Mouse (Mus musculus) MEL (cell line): ENCODE data around the gene Rpl37a. TPM values are rescaled to one million over a fixed set of nuclear protein-coding genes. Genes with fewer than 3 reads are reported as not detected.
A peak's percentile ranks its signal among the peaks of the same experiment; 100 is the strongest.

ENCODE experiments used
- DNase-seq: peaks from one replicate; pipeline ENCODE4 v3.0.0; 2011; ENCODE audit warnings: low read depth, low spot score
- H3K27ac ChIP-seq: 2 replicates; pipeline ENCODE4 v1.5.1; 2012; ENCODE audit warnings: low read depth, mild to moderate bottlenecking, control low read depth, low read length, moderate library complexity; ENCODE audit not compliant: control insufficient read depth
- H3K27me3 ChIP-seq, 2 experiments: fragments of 150-350 bp in 1 of 2; sonication (generic) in 1 of 2; 2 replicates each; pipeline ENCODE4 v1.6.1; 2012; ENCODE audit warnings: low read length in 2 of 2, mild to moderate bottlenecking in 2 of 2, improper control_type of control experiment in 1 of 2, moderate library complexity in 1 of 2; ENCODE audit not compliant: insufficient read depth in 2 of 2, control insufficient read depth in 1 of 2
- H3K36me3 ChIP-seq, 2 experiments: 2 replicates each; pipeline ENCODE4 v1.6.1; 2012 to 2014; ENCODE audit warnings: low read length in 2 of 2, improper control_type of control experiment in 1 of 2, inconsistent platforms in 1 of 2, mild to moderate bottlenecking in 1 of 2; ENCODE audit not compliant: insufficient read depth in 2 of 2, control insufficient read depth in 1 of 2
- H3K4me1 ChIP-seq, 2 experiments: fragments of 150-350 bp in 1 of 2; sonication (generic) in 1 of 2; 2 replicates each; pipeline ENCODE4 v1.6.1; 2012; ENCODE audit warnings: low read length in 2 of 2, improper control_type of control experiment in 1 of 2, mild to moderate bottlenecking in 1 of 2; ENCODE audit not compliant: insufficient read depth in 2 of 2, control insufficient read depth in 1 of 2
- H3K4me3 ChIP-seq, 2 experiments: fragments of 150-350 bp in 1 of 2; sonication (generic) in 1 of 2; 2 replicates each; pipeline ENCODE4 v1.5.1; 2012; ENCODE audit warnings: low read depth in 2 of 2, low read length in 2 of 2, mild to moderate bottlenecking in 2 of 2, moderate library complexity in 2 of 2, control low read depth in 1 of 2, improper control_type of control experiment in 1 of 2; ENCODE audit not compliant: control insufficient read depth in 1 of 2, insufficient read depth in 1 of 2
- H3K79me2 ChIP-seq: 2 replicates; pipeline ENCODE4 v1.6.1; 2012; ENCODE audit warnings: mild to moderate bottlenecking, low read length, moderate library complexity; ENCODE audit not compliant: control insufficient read depth, poor library complexity, insufficient read depth
- H3K9ac ChIP-seq: 2 replicates; pipeline ENCODE4 v1.6.1; 2012; ENCODE audit warnings: low read depth, mild to moderate bottlenecking, control low read depth, low read length, moderate library complexity; ENCODE audit not compliant: control insufficient read depth, poor library complexity, severe bottlenecking
- H3K9me3 ChIP-seq: fragments of 150-350 bp; sonication (generic); replicated peaks from 2 replicates; pipeline ENCODE4 v1.6.1; 2012; ENCODE audit warnings: mild to moderate bottlenecking, low read length, improper control_type of control experiment, moderate library complexity; ENCODE audit not compliant: insufficient read depth
- BHLHE40 ChIP-seq: IDR thresholded peaks from 2 replicates; pipeline ENCODE4 v1.6.1; 2012; ENCODE audit warnings: low read depth, mild to moderate bottlenecking, inconsistent platforms, low read length, improper control_type of control experiment, borderline replicate concordance
- CHD1 ChIP-seq: IDR thresholded peaks from 2 replicates; pipeline ENCODE4 v1.6.1; 2012; ENCODE audit warnings: low read depth, mild to moderate bottlenecking, inconsistent platforms, low read length, improper control_type of control experiment
- CHD2 ChIP-seq: IDR thresholded peaks from 2 replicates; pipeline ENCODE4 v1.6.1; 2011; ENCODE audit warnings: low read length, improper control_type of control experiment
- CTCF ChIP-seq, 3 experiments: IDR thresholded peaks in 2 of 3; conservative IDR thresholded peaks in 1 of 3; 2 replicates each; pipeline ENCODE4 v1.5.1; 2011 to 2012; ENCODE audit warnings: low read length in 3 of 3, low read depth in 2 of 3, mild to moderate bottlenecking in 2 of 3, improper control_type of control experiment in 1 of 3, inconsistent platforms in 1 of 3, mixed read lengths in 1 of 3, moderate library complexity in 1 of 3; ENCODE audit not compliant: control insufficient read depth in 1 of 3, insufficient read depth in 1 of 3, poor library complexity in 1 of 3, severe bottlenecking in 1 of 3
- ELF1 ChIP-seq: IDR thresholded peaks from 2 replicates; pipeline ENCODE4 v1.6.1; 2014; ENCODE audit warnings: low read depth, mild to moderate bottlenecking, inconsistent platforms, low read length, improper control_type of control experiment, moderate library complexity
- ETS1 ChIP-seq: IDR thresholded peaks from 2 replicates; pipeline ENCODE4 v1.6.1; 2012; ENCODE audit warnings: low read depth, mild to moderate bottlenecking, inconsistent platforms, low read length, improper control_type of control experiment, moderate library complexity
- GABPA ChIP-seq: IDR thresholded peaks from 2 replicates; pipeline ENCODE4 v1.6.1; 2012; ENCODE audit warnings: low read depth, mild to moderate bottlenecking, inconsistent platforms, low read length, improper control_type of control experiment, moderate library complexity
- GATA1 ChIP-seq: IDR thresholded peaks from 2 replicates; pipeline ENCODE4 v1.6.1; 2011; ENCODE audit warnings: low read depth, low read length, improper control_type of control experiment
- HCFC1 ChIP-seq: IDR thresholded peaks from 2 replicates; pipeline ENCODE4 v1.6.1; 2012; ENCODE audit warnings: low read depth, mild to moderate bottlenecking, inconsistent platforms, low read length, improper control_type of control experiment, moderate library complexity
- JUND ChIP-seq: IDR thresholded peaks from 2 replicates; pipeline ENCODE4 v1.6.1; 2011; ENCODE audit warnings: low read depth, mild to moderate bottlenecking, improper control_type of control experiment, low read length
- KAT2A ChIP-seq: conservative IDR thresholded peaks from 2 replicates; pipeline ENCODE4 v1.6.1; 2012; ENCODE audit warnings: low read depth, low read length, improper control_type of control experiment, inconsistent platforms
- MAFK ChIP-seq: IDR thresholded peaks from 2 replicates; pipeline ENCODE4 v1.6.1; 2011; ENCODE audit warnings: low read depth, mild to moderate bottlenecking, low read length, improper control_type of control experiment, borderline replicate concordance
- MAX ChIP-seq: IDR thresholded peaks from 2 replicates; pipeline ENCODE4 v1.6.1; 2011; ENCODE audit warnings: low read length, improper control_type of control experiment
- MAZ ChIP-seq: IDR thresholded peaks from 2 replicates; pipeline ENCODE4 v1.6.1; 2012; ENCODE audit warnings: low read depth, mild to moderate bottlenecking, inconsistent platforms, low read length, improper control_type of control experiment
- MEF2A ChIP-seq: IDR thresholded peaks from 2 replicates; pipeline ENCODE4 v1.6.1; 2014; ENCODE audit warnings: low read depth, mild to moderate bottlenecking, inconsistent platforms, low read length, improper control_type of control experiment; ENCODE audit not compliant: poor library complexity, insufficient replicate concordance, severe bottlenecking; ENCODE audit errors: extremely low read depth
- MYB ChIP-seq: IDR thresholded peaks from 2 replicates; pipeline ENCODE4 v1.6.1; 2011; ENCODE audit warnings: mild to moderate bottlenecking, low read depth, low read length, improper control_type of control experiment
- MYC ChIP-seq: IDR thresholded peaks from 2 replicates; pipeline ENCODE4 v1.6.1; 2011; ENCODE audit warnings: low read depth, mild to moderate bottlenecking, low read length, improper control_type of control experiment, moderate library complexity
- NELFE ChIP-seq: IDR thresholded peaks from 2 replicates; pipeline ENCODE4 v1.6.1; 2011; ENCODE audit warnings: low read depth, low read length, improper control_type of control experiment
- POLR2A ChIP-seq, 2 experiments: IDR thresholded peaks; 2 replicates each; pipeline ENCODE4 v1.6.1; 2011 to 2012; ENCODE audit warnings: low read length in 2 of 2, mild to moderate bottlenecking in 2 of 2, control low read depth in 1 of 2, improper control_type of control experiment in 1 of 2, low read depth in 1 of 2, moderate library complexity in 1 of 2; ENCODE audit not compliant: control insufficient read depth in 1 of 2, insufficient read depth in 1 of 2, poor library complexity in 1 of 2
- POLR2AphosphoS2 ChIP-seq: IDR thresholded peaks from 2 replicates; pipeline ENCODE4 v1.6.1; 2011; ENCODE audit warnings: low read length, improper control_type of control experiment
- POLR2AphosphoS5 ChIP-seq: IDR thresholded peaks from 2 replicates; pipeline ENCODE4 v1.6.1; 2012; ENCODE audit warnings: low read depth, borderline replicate concordance, mild to moderate bottlenecking, inconsistent platforms, low read length, moderate library complexity, mixed read lengths
- RAD21 ChIP-seq: IDR thresholded peaks from 2 replicates; pipeline ENCODE4 v1.6.1; 2011; ENCODE audit warnings: mild to moderate bottlenecking, low read depth, low read length, improper control_type of control experiment
- RCOR1 ChIP-seq: IDR thresholded peaks from 2 replicates; pipeline ENCODE4 v1.6.1; 2012; ENCODE audit warnings: low read depth, mild to moderate bottlenecking, inconsistent platforms, low read length, improper control_type of control experiment
- SIN3A ChIP-seq: IDR thresholded peaks from 2 replicates; pipeline ENCODE4 v1.6.1; 2012; ENCODE audit warnings: low read length, improper control_type of control experiment, inconsistent platforms
- TAL1 ChIP-seq: IDR thresholded peaks from 2 replicates; pipeline ENCODE4 v1.6.1; 2012; ENCODE audit warnings: mild to moderate bottlenecking, inconsistent platforms, low read length, moderate library complexity, mixed read lengths
- TBP ChIP-seq: IDR thresholded peaks from 2 replicates; pipeline ENCODE4 v1.8.0; 2011; ENCODE audit warnings: low read depth, low read length, improper control_type of control experiment
- TCF12 ChIP-seq: IDR thresholded peaks from 2 replicates; pipeline ENCODE4 v1.6.1; 2014; ENCODE audit warnings: low read depth, mild to moderate bottlenecking, inconsistent platforms, low read length, improper control_type of control experiment, moderate library complexity
- UBTF ChIP-seq: IDR thresholded peaks from 2 replicates; pipeline ENCODE4 v1.6.1; 2012; ENCODE audit warnings: low read depth, mild to moderate bottlenecking, inconsistent platforms, low read length, improper control_type of control experiment, moderate library complexity, borderline replicate concordance; ENCODE audit not compliant: insufficient read depth
- USF1 ChIP-seq: IDR thresholded peaks from 2 replicates; pipeline ENCODE4 v1.6.1; 2014; ENCODE audit warnings: low read depth, mild to moderate bottlenecking, inconsistent platforms, low read length, improper control_type of control experiment, moderate library complexity
- ZC3H11A ChIP-seq: IDR thresholded peaks from 2 replicates; pipeline ENCODE4 v1.6.1; 2012; ENCODE audit warnings: low read depth, mild to moderate bottlenecking, inconsistent platforms, low read length, improper control_type of control experiment
- ZKSCAN1 ChIP-seq: IDR thresholded peaks from 2 replicates; pipeline ENCODE4 v1.6.1; 2012; ENCODE audit warnings: low read depth, mild to moderate bottlenecking, inconsistent platforms, low read length, improper control_type of control experiment, moderate library complexity
- ZMIZ1 ChIP-seq: IDR thresholded peaks from 2 replicates; pipeline ENCODE4 v1.6.1; 2012; ENCODE audit warnings: low read depth, mild to moderate bottlenecking, inconsistent platforms, low read length, improper control_type of control experiment, moderate library complexity
- polyA plus RNA-seq, 2 experiments: library from polyadenylated mRNA; stranded (reverse) in 1 of 2; unstranded in 1 of 2; fragments of >175 nt in 1 of 2; fragments of >200 nt in 1 of 2; gene quantifications; 2 replicates each; pipeline versions ENCODE4 v1.2.1 to v1.2.4; 2012; ENCODE audit warnings: low replicate concordance in 2 of 2, low read depth in 1 of 2; ENCODE audit not compliant: insufficient read length in 2 of 2, insufficient read depth in 1 of 2, missing spikeins in 1 of 2
- total RNA-seq: library from RNA; depleted of rRNA; stranded (reverse); fragments of 300-350 nt; gene quantifications from 2 replicates; pipeline ENCODE4 v1.2.3, GENCODE M21; 2012

Gene Rpl37a
- total and polyA plus RNA-seq, 3 experiments: 1,104 to 4,601 (median 2,623) TPM

DNA sequence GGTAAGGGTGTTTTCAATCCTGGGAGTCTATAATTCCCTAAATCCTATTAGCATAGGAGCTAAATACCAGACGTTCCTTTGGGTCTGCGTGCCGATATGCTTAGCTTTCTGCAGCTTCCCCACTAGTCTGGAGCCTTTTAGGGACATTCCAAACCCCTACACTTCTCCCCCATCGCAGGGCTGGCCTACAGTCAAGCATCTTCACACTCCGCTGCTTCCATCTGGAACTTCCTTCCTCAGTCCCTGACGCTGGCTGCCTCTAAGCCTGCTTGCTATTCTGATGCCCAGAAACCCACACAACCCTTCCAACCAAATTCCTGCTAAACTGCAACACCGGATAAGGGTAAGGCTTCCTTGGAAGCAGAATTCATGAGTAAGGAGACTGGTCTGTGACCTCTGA, 35.3 kb downstream of the Rpl37a start:
- H3K27me3 ChIP-seq: no peaks in the 10 kb centered on the region
- peaks cover 0 to 6% of the 10 kb centered on the region in 2 experiments; a peak in 2 of 4 replicates for H3K4me1 ChIP-seq
- no peak overlapping the region for H3K4me3 ChIP-seq
- H3K27ac ChIP-seq: no peak overlapping the region
- H3K79me2 ChIP-seq: no peaks in the 10 kb centered on the region
- TF ChIP-seq MAX (no peak), SIN3A (no peak), ZKSCAN1 (no peak), BHLHE40 (no peak), ZMIZ1 (no peak), NELFE (no peak)
- DNase-seq: no peak
- H3K36me3 ChIP-seq: no peaks in the 10 kb centered on the region
- H3K9ac ChIP-seq: no peak overlapping the region
- no peaks in the 10 kb centered on the region for H3K9me3 ChIP-seq

GRCm38 (mm10) chr1:72751371-72751781, 40.3 kb downstream of the Rpl37a start:
- H3K27ac ChIP-seq: no peak overlapping the region
- peaks cover 0 to 7% of the 10 kb centered on the region in 2 experiments; a peak in 2 of 4 replicates for H3K4me1 ChIP-seq
- no peak overlapping the region for H3K9ac ChIP-seq
- no peaks in the 10 kb centered on the region for H3K27me3 ChIP-seq
- no peak overlapping the region for H3K4me3 ChIP-seq
- no peaks in the 10 kb centered on the region for H3K79me2 ChIP-seq
- no peaks in the 10 kb centered on the region for H3K9me3 ChIP-seq
- no peaks in the 10 kb centered on the region for H3K36me3 ChIP-seq
- DNase-seq: peak; percentile 75
- TF ChIP-seq ZC3H11A (no peak), MAX (peak; percentile 76), MYC (peak; percentile 79), BHLHE40 (peak; percentile 62), UBTF (no peak), GABPA (no peak), POLR2AphosphoS5 (no peak), ELF1 (no peak), CTCF (IDR thresholded peaks at IDR 0.05 in 2 of 3, conservative IDR thresholded peaks at IDR 0.05 in 1 of 3; ENCODE audit: control insufficient read depth in 1 of 3, insufficient read depth in 1 of 3, low read depth in 2 of 3, low read length in 3 of 3, poor library complexity in 1 of 3, severe bottlenecking in 1 of 3) (no peak), RCOR1 (no peak), MAZ (no peak), MYB (peak; percentile 18; the same call in 1 of the 2 replicates), KAT2A (no peak), MAFK (no peak), TCF12 (peak; percentile 44; the same call in 1 of the 2 replicates), CHD2 (no peak), SIN3A (peak; percentile 55; the same call in 1 of the 2 replicates), JUND (no peak), POLR2A (IDR thresholded peaks at IDR 0.05; ENCODE audit: control insufficient read depth in 1 of 2, insufficient read depth in 1 of 2, low read depth in 1 of 2, low read length in 2 of 2, poor library complexity in 1 of 2) (no peak), TBP (no peak), USF1 (0 out of 2 replicates have a peak, but pooled peaks have one; percentile 29), ZMIZ1 (no peak), CHD1 (no peak), MEF2A (no peak), POLR2AphosphoS2 (no peak), GATA1 (peak; percentile 67), ETS1 (peak; percentile 73), HCFC1 (no peak), RAD21 (no peak), TAL1 (peak; percentile 69), ZKSCAN1 (no peak)
